Mouse (Mus musculus) urinary bladder, postnatal 25 days (tissue): ENCODE measurements around the gene Cldn19.
A peak's percentile ranks its signal among the peaks of the same experiment; 100 is the strongest.
"Not testable (repeated sequence)": the region's sequence is repeated elsewhere in the genome, so short reads cannot be mapped to it uniquely, and the experiment has no call there.

ENCODE experiments used
- DNase-seq: peaks from one replicate; pipeline ENCODE4 v3.0.0; 2022; ENCODE audit warnings: low spot score

Cldn19 gene

GRCm38 (mm10) chr4:119252025-119252808 lies 3.0 kb upstream of the Cldn19 start:
- no peak for DNase-seq

GRCm38 (mm10) chr4:119254012-119254618 lies 1.1 kb upstream of the Cldn19 start:
- no peak for DNase-seq

GRCm38 (mm10) chr4:119257083-119257482 lies 1.9 kb downstream of the Cldn19 start:
- no peak for DNase-seq

GRCm38 (mm10) chr4:119259344-119260254 lies 4.4 kb downstream of the Cldn19 start:
- no peak for DNase-seq

- DNase-seq = no peak
Observed at GRCm38 (mm10) chr4:119261087-119261713, 6.0 kb downstream of the Cldn19 start.

GRCm38 (mm10) chr4:119262483-119262882 lies 7.3 kb downstream of the Cldn19 start:
- no peak for DNase-seq

- no peak for DNase-seq
Observed at GRCm38 (mm10) chr4:119263459-119263858, 8.2 kb downstream of the Cldn19 start.

GRCm38 (mm10) chr4:119266606-119267005 lies 11.4 kb downstream of the Cldn19 start:
- no peak for DNase-seq

GRCm38 (mm10) chr4:119274627-119275026 lies 19.4 kb downstream of the Cldn19 start:
- DNase-seq = no peak

- DNase-seq = no peak
Observed at GRCm38 (mm10) chr4:119275226-119275625, 20.0 kb downstream of the Cldn19 start.

GRCm38 (mm10) chr4:119275726-119276125 lies 20.5 kb downstream of the Cldn19 start:
- DNase-seq = no peak

- DNase-seq = not testable (repeated sequence)
Observed at GRCm38 (mm10) chr4:119278784-119279183, 23.6 kb downstream of the Cldn19 start.

GRCm38 (mm10) chr4:119284861-119285260 lies 29.6 kb downstream of the Cldn19 start:
- no peak for DNase-seq

- DNase-seq = no peak
Observed at GRCm38 (mm10) chr4:119285336-119285735, 30.1 kb downstream of the Cldn19 start.

- DNase-seq = no peak
Observed at GRCm38 (mm10) chr4:119291921-119292320, 36.7 kb downstream of the Cldn19 start.

GRCm38 (mm10) chr4:119292771-119293573 lies 37.8 kb downstream of the Cldn19 start:
- peak; percentile 29 for DNase-seq

- DNase-seq = peak; percentile 8
Observed at GRCm38 (mm10) chr4:119293574-119294258, 38.5 kb downstream of the Cldn19 start.

- DNase-seq = peak; percentile 99
Observed at GRCm38 (mm10) chr4:119294415-119295133, 39.4 kb downstream of the Cldn19 start, which contains the start of gene Ybx1. Gene Ybx1, minus strand, starts transcription at chr4:119294604.

GRCm38 (mm10) chr4:119295134-119295453 lies 39.9 kb downstream of the Cldn19 start:
- DNase-seq = no peak

- no peak for DNase-seq
Observed at GRCm38 (mm10) chr4:119297361-119297760, 42.1 kb downstream of the Cldn19 start.
